Mouse (Mus musculus): Measurements from ENCODE around the gene Kif5c.
A peak's percentile ranks its signal among the peaks of the same experiment; 100 is the strongest.

The Kif5c gene

GRCm38 (mm10) chr2:49625581-49625980, 6.5 kb downstream of the Kif5c start:
- no peak for DNase-seq

GRCm38 (mm10) chr2:49627611-49628010, 8.5 kb downstream of the Kif5c start:
- DNase-seq: no peak

GRCm38 (mm10) chr2:49628094-49628705, 9.1 kb downstream of the Kif5c start:
- no peak for DNase-seq

DNA sequence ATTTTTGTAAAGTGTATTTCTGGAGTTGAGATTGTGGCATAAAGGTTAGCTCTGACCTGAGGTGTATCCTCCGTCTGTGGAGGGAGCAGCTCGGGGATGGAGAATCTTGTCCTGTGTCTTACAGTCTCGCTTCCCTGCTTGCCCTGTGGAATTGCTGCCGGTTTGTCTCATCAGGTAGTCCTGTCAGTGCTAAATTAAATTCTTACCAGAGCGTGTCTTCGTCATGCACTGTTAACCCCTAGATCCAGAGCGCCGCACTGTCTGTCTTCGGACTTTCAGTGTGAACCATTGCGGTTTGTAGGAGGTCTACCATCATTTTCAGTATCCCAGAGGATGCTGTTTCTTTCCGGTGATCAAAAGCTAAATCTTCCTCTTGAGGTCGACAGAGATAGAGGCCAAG, 10.1 kb downstream of the Kif5c start:
- peak; percentile 64 for DNase-seq

- peak; percentile 63 for DNase-seq
These were observed 11.5 kb downstream of the Kif5c start for GRCm38 (mm10) chr2:49630636-49631035.

- no peak for DNase-seq
These were observed 14.1 kb downstream of the Kif5c start for GRCm38 (mm10) chr2:49633231-49633630.

DNA sequence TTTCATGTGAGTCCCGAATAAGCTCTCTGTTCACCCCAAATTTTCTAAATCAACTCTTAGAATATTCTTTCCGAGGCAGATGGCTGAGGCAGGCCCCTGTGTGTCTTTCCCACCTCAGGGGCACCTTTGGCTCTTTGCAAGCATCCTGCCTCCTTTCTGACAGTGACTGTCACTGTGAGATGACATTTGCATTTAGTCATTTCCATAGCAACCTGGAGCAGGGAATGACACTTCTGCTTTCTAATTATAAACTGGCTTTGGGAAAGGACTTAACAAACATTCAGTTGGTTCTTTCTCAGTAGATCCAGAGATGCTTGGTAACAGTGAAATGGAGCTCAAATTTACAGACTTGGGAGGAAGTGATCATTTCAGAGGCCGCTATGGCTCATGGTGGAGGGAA, 23.7 kb downstream of the Kif5c start:
- DNase-seq: no peak

DNA sequence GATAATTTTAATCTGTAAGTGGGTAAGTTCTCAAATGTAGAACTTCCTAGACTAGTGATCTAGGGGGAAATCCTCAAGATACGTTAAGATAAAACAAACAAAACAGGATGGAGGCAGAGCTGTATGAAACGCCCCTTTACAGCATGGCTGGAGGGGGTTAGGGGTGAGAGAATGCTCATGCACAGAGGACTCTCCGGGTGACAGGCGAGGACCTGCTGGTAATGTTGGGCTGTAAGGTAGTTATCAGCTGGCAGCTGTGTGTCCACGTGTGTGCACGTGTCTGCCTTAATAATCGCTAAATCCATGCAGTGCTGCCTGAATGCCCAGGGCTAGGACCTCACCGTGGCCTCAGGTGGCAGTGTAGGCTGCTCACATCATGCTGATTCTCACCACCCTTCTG, 24.7 kb downstream of the Kif5c start:
- DNase-seq: no peak

GRCm38 (mm10) chr2:49647591-49647990, 28.5 kb downstream of the Kif5c start:
- DNase-seq: no peak

- no peak for DNase-seq
These were observed 29.2 kb downstream of the Kif5c start for GRCm38 (mm10) chr2:49648344-49648743.

GRCm38 (mm10) chr2:49648806-49649205, 29.7 kb downstream of the Kif5c start:
- no peak for DNase-seq

DNA sequence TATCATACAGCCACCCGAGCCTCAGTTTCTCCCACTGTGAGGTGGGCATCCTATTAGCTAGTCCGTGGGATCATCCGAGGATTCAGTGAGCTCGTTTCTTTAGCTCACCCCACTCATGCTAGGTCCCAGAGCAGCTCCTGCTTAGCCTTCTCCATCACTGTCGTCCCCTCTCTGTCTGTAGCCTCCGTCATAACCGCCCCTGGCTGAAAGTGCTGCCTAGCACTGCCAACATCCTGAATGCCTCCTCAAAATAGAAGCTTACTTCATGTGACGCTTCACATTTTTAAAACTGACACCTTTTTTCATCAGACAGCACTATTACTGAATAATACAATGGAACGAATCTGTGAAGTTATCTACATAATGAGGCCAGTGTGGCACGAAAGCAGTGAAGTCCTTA, 30.1 kb downstream of the Kif5c start:
- DNase-seq: no peak

DNA sequence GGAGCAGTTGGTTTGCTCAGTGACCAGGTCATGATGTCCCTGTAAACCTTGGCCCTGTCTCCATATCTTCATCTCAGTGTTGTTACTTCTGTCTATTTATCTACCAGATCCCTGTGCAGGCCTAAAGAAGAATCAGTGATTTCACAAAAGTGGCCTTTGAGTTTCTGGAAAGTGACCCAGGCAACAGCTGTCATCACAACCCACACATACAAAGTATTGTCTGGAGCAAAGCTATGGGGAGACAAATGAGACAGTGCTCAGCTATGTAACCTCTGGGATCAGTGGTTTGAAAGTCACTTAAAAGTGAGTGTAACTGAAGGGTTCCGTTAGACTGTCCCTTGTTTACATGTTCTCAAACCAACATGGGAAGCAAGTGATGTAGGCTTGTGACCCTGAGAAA, 32.6 kb downstream of the Kif5c start:
- DNase-seq: no peak

GRCm38 (mm10) chr2:49654606-49655005, 35.5 kb downstream of the Kif5c start:
- DNase-seq: peak; percentile 3

GRCm38 (mm10) chr2:49655195-49655873, 36.2 kb downstream of the Kif5c start:
- no peak for DNase-seq

DNA sequence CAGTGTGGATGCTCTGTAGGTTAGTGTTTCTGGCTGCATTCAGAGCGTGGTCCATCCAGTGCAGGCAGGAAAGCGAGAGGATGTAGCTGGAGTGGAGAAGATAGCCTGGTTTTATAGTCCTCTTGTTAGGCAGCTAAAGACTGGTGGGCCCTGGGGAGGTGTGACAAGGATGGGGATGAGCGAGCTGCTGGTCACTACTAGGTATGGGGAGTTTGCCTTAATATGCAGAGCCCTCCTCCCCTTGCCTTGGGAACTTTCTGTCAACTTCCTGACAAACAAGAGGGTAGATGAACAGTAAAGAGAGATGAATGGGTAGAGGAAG, 36.7 kb downstream of the Kif5c start:
- no peak for DNase-seq

DNA sequence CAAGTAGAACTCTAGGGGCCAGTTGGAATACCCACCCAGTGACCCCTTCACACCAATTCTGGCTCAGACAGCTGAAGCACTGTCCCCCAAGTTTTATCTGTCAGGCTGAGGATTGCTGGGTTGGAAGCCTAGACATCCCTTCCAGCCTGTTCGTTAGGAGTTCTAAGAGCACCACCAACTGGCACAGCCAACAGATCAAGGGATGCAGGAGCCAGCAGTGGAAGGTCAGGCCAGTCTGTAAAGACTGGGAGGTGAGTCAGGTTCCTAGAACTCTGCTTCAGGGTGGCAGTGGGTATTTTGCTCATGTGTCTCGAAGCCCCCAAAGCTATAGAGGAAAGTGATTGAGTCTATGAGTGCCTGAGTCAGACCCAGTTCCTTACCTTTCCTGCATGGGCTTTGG, 37.9 kb downstream of the Kif5c start:
- DNase-seq: no peak

- DNase-seq: no peak
These were observed 38.6 kb downstream of the Kif5c start for GRCm38 (mm10) chr2:49657666-49658065.

GRCm38 (mm10) chr2:49658988-49659387, 39.9 kb downstream of the Kif5c start:
- DNase-seq: no peak

GRCm38 (mm10) chr2:49659964-49660363, 40.9 kb downstream of the Kif5c start:
- DNase-seq: no peak

- DNase-seq: no peak
These were observed 41.4 kb downstream of the Kif5c start for GRCm38 (mm10) chr2:49660375-49660923.

DNA sequence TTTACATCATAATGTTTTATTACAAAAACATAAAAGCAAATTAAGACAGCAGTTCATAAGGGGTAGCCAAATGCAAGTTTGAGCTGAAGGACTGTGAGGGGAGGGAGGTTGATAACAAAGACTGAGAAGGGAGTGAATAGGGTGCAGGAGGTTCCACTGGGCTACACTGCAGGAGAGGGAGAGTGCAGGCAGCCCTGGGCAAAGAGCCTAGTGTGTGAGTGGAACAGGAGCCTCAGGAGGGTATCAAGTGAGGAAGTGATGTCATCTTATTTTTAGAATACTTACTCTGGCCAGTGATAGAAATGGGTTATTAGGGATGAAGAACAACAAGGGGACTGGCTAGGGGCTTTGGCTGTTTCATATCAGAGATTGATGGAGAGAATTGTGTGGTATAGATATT, 42.2 kb downstream of the Kif5c start:
- DNase-seq: no peak

- no peak for DNase-seq
These were observed 42.8 kb downstream of the Kif5c start for GRCm38 (mm10) chr2:49661872-49662271.

- no peak for DNase-seq
These were observed 52.8 kb downstream of the Kif5c start for GRCm38 (mm10) chr2:49671753-49672500.

Data from kidney, adult 9 months (tissue).